Mouse (Mus musculus): ENCODE data around the gene Chaf1a.
A peak's percentile ranks its signal among the peaks of the same experiment; 100 is the strongest.

The Chaf1a gene

GRCm38 (mm10) chr17:56020400-56021084, 19.7 kb upstream of the Chaf1a start:
- no peak for DNase-seq

DNA sequence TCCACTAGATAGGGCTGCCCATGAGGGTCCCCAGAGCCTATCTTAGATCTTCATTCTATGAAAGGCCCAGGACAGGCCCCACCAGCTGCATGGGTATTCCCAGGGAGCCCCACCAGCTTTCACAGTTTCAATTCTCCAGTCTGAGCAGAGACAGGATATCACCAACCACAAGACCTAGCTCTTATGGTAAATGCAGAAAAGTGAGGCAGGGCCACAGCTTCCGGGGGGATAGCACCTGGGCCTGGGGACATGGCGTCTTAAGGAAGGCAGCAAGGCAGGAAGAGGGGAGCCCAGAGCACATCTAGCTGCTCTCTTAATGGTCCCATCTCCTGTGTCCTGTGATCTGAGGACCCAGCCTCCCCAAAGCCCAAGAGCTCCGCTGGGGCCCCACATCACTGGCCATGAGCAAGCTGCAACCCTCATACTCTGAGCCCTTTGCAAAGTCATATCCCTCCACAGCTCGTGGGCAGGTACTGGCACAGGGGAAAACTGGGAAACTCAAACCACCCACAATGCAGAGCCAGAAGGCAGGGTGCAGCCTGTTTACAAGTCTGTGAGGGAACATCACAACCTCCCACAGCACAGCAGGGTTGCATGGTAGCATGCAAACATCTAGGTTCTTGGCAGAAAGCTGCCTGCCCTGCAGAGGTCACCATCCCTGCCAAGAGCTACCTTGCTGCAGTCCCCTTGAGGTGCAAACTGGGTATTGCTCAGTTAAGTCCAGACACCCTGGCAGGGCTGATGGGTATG, 18.9 kb upstream of the Chaf1a start:
- DNase-seq, result no peak

DNA sequence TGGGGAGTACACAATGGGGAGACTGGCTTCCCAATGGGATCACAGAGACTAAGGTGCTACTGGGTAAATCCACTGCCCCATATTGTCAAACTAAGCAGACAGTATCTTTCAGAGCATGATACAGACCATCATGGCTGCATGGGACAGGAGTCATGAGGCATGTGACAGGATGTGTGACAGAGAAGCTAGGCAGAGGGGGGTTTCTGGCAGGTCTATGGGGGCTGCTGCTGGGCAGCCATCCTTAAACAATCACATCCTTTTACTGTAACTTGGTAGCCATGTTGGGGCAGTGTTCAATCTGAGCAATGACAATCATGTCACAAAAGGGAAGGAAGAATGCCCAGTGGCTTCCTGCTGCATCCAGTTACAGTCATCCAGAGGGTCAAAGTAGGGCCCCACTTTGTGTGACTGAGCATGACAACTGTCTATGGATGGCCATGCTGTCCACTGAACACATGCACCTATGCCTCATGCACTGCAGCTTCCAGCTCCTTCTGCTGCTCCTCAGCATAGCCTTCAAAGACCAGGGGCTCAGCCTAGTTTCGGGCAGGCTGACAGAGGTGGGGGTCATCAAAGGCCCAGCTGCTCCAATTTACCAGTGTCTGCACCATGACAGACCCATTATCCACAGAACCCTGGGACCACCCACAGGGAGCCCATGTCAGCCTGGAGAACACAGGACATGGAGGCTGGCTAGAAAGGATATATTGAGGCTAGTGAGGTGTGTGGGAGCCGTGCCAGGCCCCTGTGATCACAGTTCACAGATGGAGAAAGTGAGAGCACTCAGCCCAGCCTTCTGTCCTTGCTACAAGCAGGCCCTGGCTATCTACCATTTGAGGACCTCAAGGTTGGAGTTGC, 17.9 kb upstream of the Chaf1a start:
- no peak for DNase-seq

GRCm38 (mm10) chr17:56022989-56023290, 17.3 kb upstream of the Chaf1a start:
- no peak for DNase-seq

GRCm38 (mm10) chr17:56023386-56023785, 16.9 kb upstream of the Chaf1a start:
- DNase-seq, result no peak

DNA sequence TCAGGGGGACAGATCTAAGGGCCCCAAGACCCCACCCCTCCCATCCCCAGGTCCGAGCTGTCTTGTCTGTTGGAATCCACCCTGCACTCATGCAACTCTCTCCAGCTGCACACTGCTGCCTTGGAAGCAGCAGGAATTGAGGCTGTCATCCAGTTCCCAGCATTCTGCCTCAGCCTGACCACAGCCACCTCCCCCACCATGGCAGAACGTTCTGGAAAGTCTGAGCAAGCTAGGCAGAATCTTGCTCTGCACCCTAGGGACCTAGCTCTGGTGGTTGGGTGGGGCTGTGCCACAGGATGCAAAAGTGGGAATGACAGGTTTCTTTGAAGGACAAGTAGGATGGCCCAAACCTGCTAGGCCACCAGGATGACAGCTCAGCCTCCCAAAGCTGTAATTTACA, 15.8 kb upstream of the Chaf1a start:
- no peak for DNase-seq

GRCm38 (mm10) chr17:56024931-56025330, 15.3 kb upstream of the Chaf1a start:
- DNase-seq, result no peak

DNA sequence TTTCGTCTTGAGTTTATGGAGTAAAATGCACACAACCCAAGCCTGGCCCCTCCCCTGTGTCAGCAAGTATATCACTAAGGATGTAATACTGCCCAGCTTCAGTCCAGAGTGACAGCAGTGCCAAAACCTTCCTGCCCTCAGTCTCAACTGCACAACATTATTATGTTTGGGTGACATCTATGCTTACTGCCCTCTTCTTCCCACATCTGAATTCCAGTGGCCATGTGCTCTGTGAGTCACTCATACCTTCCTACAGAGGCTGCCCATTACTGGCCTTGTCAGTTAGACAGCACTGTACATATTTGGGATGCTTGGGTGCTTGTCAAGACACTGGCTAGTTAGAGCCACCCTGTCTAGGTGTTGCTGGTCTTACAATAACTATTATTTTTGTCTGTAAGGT, 13.9 kb upstream of the Chaf1a start:
- no peak for DNase-seq

GRCm38 (mm10) chr17:56026881-56027280, 13.4 kb upstream of the Chaf1a start:
- DNase-seq, result no peak

GRCm38 (mm10) chr17:56027801-56028441, 12.3 kb upstream of the Chaf1a start:
- DNase-seq, result no peak

DNA sequence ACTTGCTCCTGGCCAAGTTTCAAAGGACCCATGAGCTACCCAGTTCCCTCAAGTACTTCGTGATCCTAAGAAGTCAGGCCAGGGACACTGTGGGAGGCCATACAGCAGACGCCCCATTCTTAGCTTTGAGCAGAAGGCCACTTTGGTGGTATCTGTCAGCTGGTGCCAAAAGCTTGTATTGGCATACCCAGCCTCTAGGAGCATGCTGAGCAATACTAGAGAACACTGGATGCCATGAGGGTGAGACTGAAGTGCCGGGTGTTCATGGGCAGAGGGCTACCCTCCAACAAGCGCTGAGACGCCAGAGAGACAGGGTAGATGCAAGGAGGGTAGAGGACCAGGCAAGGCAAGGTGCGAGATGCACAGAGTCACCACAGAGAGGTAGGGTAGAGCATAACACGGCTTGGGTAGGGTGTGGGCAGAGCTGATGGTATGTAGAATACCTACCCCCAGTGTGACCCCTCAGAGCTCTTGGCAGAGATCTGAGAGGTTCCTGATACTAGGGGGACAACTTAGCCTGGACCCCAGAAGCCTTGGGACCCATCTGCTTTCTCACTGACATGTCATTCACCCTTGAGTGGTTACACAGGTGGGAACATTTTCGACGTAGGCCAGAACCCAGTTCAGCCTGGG, 9.9 kb upstream of the Chaf1a start:
- no peak for DNase-seq

- peak; percentile 62 for DNase-seq
Measured at GRCm38 (mm10) chr17:56030919-56031318, 9.3 kb upstream of the Chaf1a start.

- DNase-seq, result no peak
Measured at GRCm38 (mm10) chr17:56031431-56031830, 8.8 kb upstream of the Chaf1a start.

DNA sequence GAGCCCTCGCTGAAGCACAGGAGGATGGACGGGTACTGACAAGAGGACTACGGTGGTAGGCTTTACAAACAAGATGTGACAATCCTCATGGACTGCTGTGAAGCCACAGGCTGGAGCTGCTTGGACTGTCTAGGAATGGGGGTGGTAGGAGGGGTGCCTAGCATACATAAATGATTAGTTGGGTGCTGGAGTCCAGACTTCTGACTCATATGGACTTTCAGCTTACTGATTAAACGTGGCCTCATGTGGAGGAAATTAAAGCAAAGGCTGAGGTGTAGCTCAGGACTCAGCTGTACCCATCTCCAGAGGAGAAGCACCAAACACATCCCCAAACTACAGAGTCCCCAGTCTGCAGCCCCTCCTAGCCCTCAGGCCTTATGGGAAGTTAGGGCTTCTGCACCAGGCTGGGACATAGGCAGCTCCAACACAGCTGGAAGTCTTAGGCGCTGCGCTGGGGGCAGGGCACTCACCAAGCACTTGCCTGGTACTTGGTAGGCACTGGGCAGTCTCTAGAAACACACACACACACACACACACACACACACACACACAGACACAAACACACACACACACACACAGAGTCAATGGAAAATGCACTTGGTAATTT, 8.0 kb upstream of the Chaf1a start:
- peak; percentile 48 for DNase-seq

DNA sequence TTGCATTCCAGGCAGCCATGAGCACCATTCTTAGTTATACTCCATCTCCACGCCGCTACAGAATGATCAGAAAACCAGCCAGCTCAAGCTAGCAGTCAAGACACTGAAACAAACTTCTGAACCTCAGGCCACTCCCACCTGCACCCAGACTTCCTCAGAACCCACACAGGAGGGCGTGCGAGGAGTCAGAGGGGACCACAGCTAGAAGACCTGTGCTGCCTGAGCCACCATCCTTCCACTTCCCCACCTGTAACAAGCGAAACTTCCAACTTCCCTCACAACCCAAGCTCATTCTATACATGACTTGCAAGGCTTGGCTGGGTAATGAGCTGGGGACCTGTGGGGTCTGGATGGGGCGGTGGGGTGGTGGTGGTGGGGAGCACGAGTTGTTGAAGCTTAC, 7.4 kb upstream of the Chaf1a start:
- no peak for DNase-seq

- DNase-seq, result no peak
Measured at GRCm38 (mm10) chr17:56034040-56034725, 6.1 kb upstream of the Chaf1a start.

- no peak for DNase-seq
Measured at GRCm38 (mm10) chr17:56034726-56035100, 5.5 kb upstream of the Chaf1a start.

DNA sequence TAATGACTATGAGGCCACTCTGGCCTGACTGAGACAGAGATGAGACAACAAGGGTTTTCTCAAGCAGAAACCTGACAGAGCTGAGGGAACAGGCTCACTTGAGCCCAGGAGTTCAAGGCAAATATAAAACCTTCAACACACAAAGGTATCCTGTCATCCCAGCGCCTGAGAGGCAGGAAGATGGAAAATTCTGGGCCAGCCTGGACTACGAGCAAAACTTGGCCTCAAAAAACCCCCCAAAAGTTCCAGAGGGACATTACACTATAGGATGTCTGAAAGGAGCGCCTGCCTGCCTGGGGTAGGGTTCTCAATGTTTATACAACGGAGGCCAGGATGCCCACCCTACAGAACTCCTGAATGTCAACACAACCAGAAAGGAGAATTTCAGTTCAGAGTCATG, 5.0 kb upstream of the Chaf1a start:
- DNase-seq, result no peak

DNA sequence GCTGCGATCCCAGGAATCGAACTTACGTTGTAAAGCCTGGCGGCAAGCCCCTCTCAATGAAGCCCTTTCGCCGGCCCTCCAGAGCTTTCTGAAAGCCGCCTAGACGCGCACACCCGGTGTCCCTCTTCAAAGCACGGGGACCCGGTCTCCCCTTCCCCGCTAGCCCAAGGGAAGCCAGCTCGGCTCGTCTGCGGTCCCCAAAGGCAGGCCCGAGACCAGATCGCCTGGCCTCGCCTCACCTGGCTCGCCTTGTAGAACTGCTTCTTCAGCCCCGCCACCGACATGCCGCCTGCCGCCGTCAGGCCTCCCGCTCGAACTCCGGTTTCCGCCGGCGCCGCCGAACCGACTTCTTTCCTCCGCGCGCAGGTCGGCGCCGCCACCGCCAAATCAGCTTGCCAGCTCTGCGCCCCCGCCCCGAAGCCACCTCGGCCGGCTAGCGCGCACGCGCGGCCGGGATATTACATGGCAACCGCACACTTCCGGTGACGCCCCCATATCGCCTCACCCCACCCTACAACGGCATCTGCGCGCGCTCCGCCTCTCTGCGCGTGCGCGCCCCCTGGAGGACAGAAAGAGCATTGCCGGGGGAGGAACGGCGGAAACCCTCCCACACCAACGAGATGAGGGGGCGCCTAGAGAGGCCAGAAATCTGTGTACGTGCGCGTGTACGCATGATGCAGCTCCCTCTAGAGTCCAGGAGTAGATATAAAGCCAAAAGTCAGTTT, 3.9 kb upstream of the Chaf1a start, which contains the start of gene Sh3gl1:
Gene Sh3gl1, minus strand, starts transcription at position 460 of the 725 bp plus-strand sequence.
- peak; percentile 99 for DNase-seq

DNA sequence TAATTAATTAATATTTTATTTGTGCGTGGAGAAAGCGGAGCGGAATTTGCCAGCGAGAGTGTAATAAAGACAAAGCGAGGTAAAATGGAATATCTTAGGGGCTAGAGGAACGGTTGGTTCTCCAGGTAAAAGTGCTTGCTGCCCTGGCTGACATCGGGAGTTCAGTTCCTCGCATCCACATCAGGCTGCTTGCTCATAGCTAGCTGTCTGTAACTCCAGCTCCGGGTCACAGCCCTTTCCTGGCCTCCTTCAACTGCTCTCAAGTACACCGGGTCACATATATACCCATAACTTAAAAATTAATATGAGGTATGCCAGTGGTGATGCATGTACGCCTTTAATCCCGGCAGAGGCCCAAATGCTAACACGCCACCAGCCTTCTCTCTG, 3.3 kb upstream of the Chaf1a start:
- no peak for DNase-seq

Data from kidney, adult 18-20 months (tissue).